Mouse (Mus musculus): ENCODE measurements around the gene Ttc7b. TPM values are rescaled to one million over a fixed set of nuclear protein-coding genes. Genes with fewer than 3 reads are reported as not detected.

Ttc7b gene
- polyA plus RNA-seq, 1 experiment from 2014 or later = 6.5 TPM

GRCm38 (mm10) chr12:100502544-100502943 lies 18.1 kb downstream of the Ttc7b start:
- WGBS = 90% methylated on average over 3 of the region's 3 CpGs
- Histone ChIP-seq H3K27me3 (no peaks in the 10 kb centered on the region), H3K9ac (replicated peaks) (no peak overlapping the region), H3K4me1 (no peaks in the 10 kb centered on the region), H3K36me3 (peaks cover 23% of the 10 kb centered on the region), H3K27ac (replicated peaks) (no peak overlapping the region), H3K4me2 (replicated peaks) (no peak overlapping the region), H3K4me3 (no peak overlapping the region), H3K9me3 (no peaks in the 10 kb centered on the region)
- ATAC-seq (replicated peaks) = no peak

- WGBS = 96% methylated on average over 4 of the region's 4 CpGs
- Histone ChIP-seq H3K4me3 (no peak overlapping the region), H3K27ac (replicated peaks) (no peak overlapping the region), H3K27me3 (no peaks in the 10 kb centered on the region), H3K36me3 (peaks cover 34% of the 10 kb centered on the region), H3K4me1 (no peaks in the 10 kb centered on the region), H3K9ac (replicated peaks) (no peak overlapping the region), H3K4me2 (replicated peaks) (no peak overlapping the region), H3K9me3 (no peaks in the 10 kb centered on the region)
- ATAC-seq (replicated peaks) = no peak
These were observed 19.4 kb downstream of the Ttc7b start for GRCm38 (mm10) chr12:100501261-100501660.

GRCm38 (mm10) chr12:100499469-100499868 lies 21.2 kb downstream of the Ttc7b start:
- 90% methylated on average over 13 of the region's 13 CpGs for WGBS
- Histone ChIP-seq H3K27ac (replicated peaks) (no peak overlapping the region), H3K4me3 (no peak overlapping the region), H3K4me1 (no peaks in the 10 kb centered on the region), H3K36me3 (peaks cover 43% of the 10 kb centered on the region), H3K9ac (replicated peaks) (no peak overlapping the region), H3K27me3 (no peaks in the 10 kb centered on the region), H3K4me2 (replicated peaks) (no peak overlapping the region), H3K9me3 (no peaks in the 10 kb centered on the region)
- ATAC-seq (replicated peaks) = no peak

- no peaks in the 10 kb centered on the region for H3K9me3 ChIP-seq
- WGBS = 88% methylated on average over 5 of the region's 5 CpGs
- H3K27ac ChIP-seq (replicated peaks) = no peak overlapping the region
- no peak overlapping the region for H3K4me3 ChIP-seq
- no peak for ATAC-seq (replicated peaks)
- H3K4me1 ChIP-seq = no peaks in the 10 kb centered on the region
- H3K36me3 ChIP-seq = peaks cover 50% of the 10 kb centered on the region
- H3K9ac ChIP-seq (replicated peaks) = no peak overlapping the region
- H3K4me2 ChIP-seq (replicated peaks) = no peak overlapping the region
- H3K27me3 ChIP-seq = no peaks in the 10 kb centered on the region
These were observed 22.6 kb downstream of the Ttc7b start for GRCm38 (mm10) chr12:100498006-100498405.

GRCm38 (mm10) chr12:100495083-100495482 lies 25.5 kb downstream of the Ttc7b start:
- 98% methylated on average over 7 of the region's 7 CpGs for WGBS
- Histone ChIP-seq H3K27me3 (no peaks in the 10 kb centered on the region), H3K4me3 (no peak overlapping the region), H3K36me3 (peaks cover 61% of the 10 kb centered on the region), H3K27ac (replicated peaks) (no peak overlapping the region), H3K4me1 (no peaks in the 10 kb centered on the region), H3K9me3 (no peaks in the 10 kb centered on the region), H3K4me2 (replicated peaks) (no peak overlapping the region), H3K9ac (replicated peaks) (no peak overlapping the region)
- no peak for ATAC-seq (replicated peaks)

- no peak overlapping the region for H3K4me2 ChIP-seq (replicated peaks)
- H3K36me3 ChIP-seq = peaks cover 44% of the 10 kb centered on the region
- H3K4me1 ChIP-seq = no peaks in the 10 kb centered on the region
- 85% methylated on average over 5 of the region's 5 CpGs for WGBS
- H3K9ac ChIP-seq (replicated peaks) = no peak overlapping the region
- no peak for ATAC-seq (replicated peaks)
- no peak overlapping the region for H3K27ac ChIP-seq (replicated peaks)
- H3K9me3 ChIP-seq = no peaks in the 10 kb centered on the region
- H3K27me3 ChIP-seq = no peaks in the 10 kb centered on the region
- no peak overlapping the region for H3K4me3 ChIP-seq
These were observed 27.4 kb downstream of the Ttc7b start for GRCm38 (mm10) chr12:100493211-100493610.

- no peaks in the 10 kb centered on the region for H3K9me3 ChIP-seq
- WGBS = 89% methylated on average over 3 of the region's 3 CpGs
- no peak overlapping the region for H3K9ac ChIP-seq (replicated peaks)
- H3K4me1 ChIP-seq = no peaks in the 10 kb centered on the region
- no peaks in the 10 kb centered on the region for H3K27me3 ChIP-seq
- H3K36me3 ChIP-seq = peaks cover 39% of the 10 kb centered on the region
- H3K27ac ChIP-seq (replicated peaks) = no peak overlapping the region
- no peak for ATAC-seq (replicated peaks)
- H3K4me3 ChIP-seq = no peak overlapping the region
- no peak overlapping the region for H3K4me2 ChIP-seq (replicated peaks)
These were observed 27.9 kb downstream of the Ttc7b start for GRCm38 (mm10) chr12:100492676-100493075.

- H3K9ac ChIP-seq (replicated peaks) = no peak overlapping the region
- H3K36me3 ChIP-seq = peaks cover 35% of the 10 kb centered on the region
- ATAC-seq (replicated peaks) = no peak
- no peaks in the 10 kb centered on the region for H3K9me3 ChIP-seq
- no peak overlapping the region for H3K27ac ChIP-seq (replicated peaks)
- no peaks in the 10 kb centered on the region for H3K27me3 ChIP-seq
- no peak overlapping the region for H3K4me2 ChIP-seq (replicated peaks)
- H3K4me1 ChIP-seq = no peaks in the 10 kb centered on the region
- WGBS = 95% methylated on average over 10 of the region's 10 CpGs
- H3K4me3 ChIP-seq = no peak overlapping the region
These were observed 28.5 kb downstream of the Ttc7b start for GRCm38 (mm10) chr12:100491967-100492611.

GRCm38 (mm10) chr12:100489799-100490198 lies 30.8 kb downstream of the Ttc7b start:
- WGBS = 88% methylated on average over 7 of the region's 7 CpGs
- H3K27ac ChIP-seq (replicated peaks) = no peak overlapping the region
- no peaks in the 10 kb centered on the region for H3K9me3 ChIP-seq

GRCm38 (mm10) chr12:100488368-100488767 lies 32.3 kb downstream of the Ttc7b start:
- ATAC-seq (replicated peaks) = no peak
- WGBS = 96% methylated on average over 5 of the region's 5 CpGs

More at GRCm38 (mm10) chr12:100489799-100490198, 30.8 kb downstream of the Ttc7b start:
- Histone ChIP-seq H3K27me3 (no peaks in the 10 kb centered on the region), H3K4me3 (no peak overlapping the region), H3K4me2 (replicated peaks) (no peak overlapping the region), H3K9ac (replicated peaks) (no peak overlapping the region), H3K36me3 (peaks cover 21% of the 10 kb centered on the region), H3K4me1 (no peaks in the 10 kb centered on the region)
- no peak for ATAC-seq (replicated peaks)

GRCm38 (mm10) chr12:100486232-100486631 lies 34.4 kb downstream of the Ttc7b start:
- H3K9ac ChIP-seq (replicated peaks) = no peak overlapping the region
- no peak overlapping the region for H3K4me2 ChIP-seq (replicated peaks)
- no peak for ATAC-seq (replicated peaks)
- no peaks in the 10 kb centered on the region for H3K27me3 ChIP-seq
- no peaks in the 10 kb centered on the region; the same call in 1 of the 2 replicates for H3K36me3 ChIP-seq
- no peak overlapping the region for H3K27ac ChIP-seq (replicated peaks)
- H3K4me1 ChIP-seq = no peaks in the 10 kb centered on the region
- no peaks in the 10 kb centered on the region for H3K9me3 ChIP-seq
- no peak overlapping the region for H3K4me3 ChIP-seq
- WGBS = 74% methylated on average over 6 of the region's 6 CpGs

More at GRCm38 (mm10) chr12:100488368-100488767, 32.3 kb downstream of the Ttc7b start:
- H3K9me3 ChIP-seq = no peaks in the 10 kb centered on the region
- no peak overlapping the region for H3K4me3 ChIP-seq
- H3K27me3 ChIP-seq = no peaks in the 10 kb centered on the region
- H3K4me2 ChIP-seq (replicated peaks) = no peak overlapping the region
- no peak overlapping the region for H3K27ac ChIP-seq (replicated peaks)
- peaks cover 15% of the 10 kb centered on the region for H3K36me3 ChIP-seq
- no peaks in the 10 kb centered on the region for H3K4me1 ChIP-seq
- no peak overlapping the region for H3K9ac ChIP-seq (replicated peaks)

- Histone ChIP-seq H3K4me2 (replicated peaks) (no peak overlapping the region), H3K4me1 (no peaks in the 10 kb centered on the region), H3K9ac (replicated peaks) (no peak overlapping the region), H3K27me3 (no peaks in the 10 kb centered on the region), H3K36me3 (no peaks in the 10 kb centered on the region), H3K27ac (replicated peaks) (no peak overlapping the region), H3K9me3 (no peaks in the 10 kb centered on the region), H3K4me3 (no peak overlapping the region)
- 69% methylated on average over 1 of the region's 1 CpGs for WGBS
- ATAC-seq (replicated peaks) = no peak
These were observed 37.6 kb downstream of the Ttc7b start for GRCm38 (mm10) chr12:100483054-100483453.

GRCm38 (mm10) chr12:100482255-100482654 lies 38.4 kb downstream of the Ttc7b start:
- Histone ChIP-seq H3K9me3 (no peaks in the 10 kb centered on the region), H3K4me2 (replicated peaks) (no peak overlapping the region), H3K4me1 (no peaks in the 10 kb centered on the region), H3K36me3 (no peaks in the 10 kb centered on the region), H3K27ac (replicated peaks) (no peak overlapping the region), H3K4me3 (no peak overlapping the region), H3K27me3 (no peaks in the 10 kb centered on the region), H3K9ac (replicated peaks) (no peak overlapping the region)
- WGBS = 82% methylated on average over 7 of the region's 7 CpGs
- no peak for ATAC-seq (replicated peaks)
